Mouse (Mus musculus) cortical plate, adult 2 months (tissue): ENCODE measurements around the gene 1700037C18Rik. TPM values are rescaled to one million over a fixed set of nuclear protein-coding genes. Genes with fewer than 3 reads are reported as not detected.

Experiments
- H3K27ac ChIP-seq: fragments of 200-500 bp; 2 replicates; pipeline ENCODE4 v1.5.1; 2012; ENCODE audit warnings: low read length, control low read depth, inconsistent platforms; ENCODE audit not compliant: insufficient read depth
- H3K4me1 ChIP-seq: fragments of 200-500 bp; 2 replicates; pipeline ENCODE4 v1.6.1; 2011; ENCODE audit warnings: low read length; ENCODE audit not compliant: control insufficient read depth, insufficient read depth
- H3K4me3 ChIP-seq: fragments of 200-500 bp; 2 replicates; pipeline ENCODE4 v1.5.1; 2011; ENCODE audit warnings: mild to moderate bottlenecking, low read length, control low read depth; ENCODE audit not compliant: insufficient read depth
- CTCF ChIP-seq: fragments of 200-500 bp; IDR thresholded peaks from 2 replicates; pipeline ENCODE4 v1.5.1; 2011; ENCODE audit warnings: mild to moderate bottlenecking, control low read depth, low read length; ENCODE audit not compliant: insufficient read depth; ENCODE audit errors: extremely low read depth
- POLR2A ChIP-seq: fragments of 200-500 bp; IDR thresholded peaks from 2 replicates; pipeline ENCODE4 v1.6.1; 2011; ENCODE audit warnings: mild to moderate bottlenecking, low read length, control low read depth; ENCODE audit not compliant: insufficient read depth; ENCODE audit errors: extremely low read depth
- polyA plus RNA-seq: library from polyadenylated mRNA; depleted of rRNA; stranded (reverse); fragments of >200 nt; gene quantifications from 2 replicates; pipeline ENCODE4 v1.2.3, GENCODE M21; 2012; rRNA removed

The 1700037C18Rik gene
- 8.8 and 9.5 TPM in 2 replicates for polyA plus RNA-seq

GRCm38 (mm10) chr16:3908537-3909111 is at the start of gene 1700037C18Rik, which contains the start of gene Cluap1:
TSS of gene 1700037C18Rik (minus strand) at chr16:3908689.
TSS of gene Cluap1 (plus strand) at chr16:3908801.
- Histone ChIP-seq H3K4me3 (peak within 1 kb of the TSS; percentile 75), H3K27ac (peak within 1 kb of the TSS; percentile 53), H3K4me1 (no peaks in the 10 kb centered on the region; the same call in 1 of the 2 replicates)
- TF ChIP-seq CTCF (peak; percentile 42), POLR2A (peak; percentile 75)

GRCm38 (mm10) chr16:3956369-3956768 is 47.9 kb upstream of the 1700037C18Rik start:
- TF ChIP-seq POLR2A (no peak), CTCF (no peak)
- Histone ChIP-seq H3K27ac (no peak overlapping the region), H3K4me1 (no peaks in the 10 kb centered on the region), H3K4me3 (no peak overlapping the region)

GRCm38 (mm10) chr16:3951141-3951540 is 42.7 kb upstream of the 1700037C18Rik start:
- Histone ChIP-seq H3K4me3 (no peak overlapping the region), H3K4me1 (no peaks in the 10 kb centered on the region), H3K27ac (no peak overlapping the region)
- no peak for TF ChIP-seq CTCF
- no peak for TF ChIP-seq POLR2A

- H3K27ac ChIP-seq, result no peak overlapping the region
- no peak overlapping the region for H3K4me3 ChIP-seq
- TF ChIP-seq POLR2A (no peak), CTCF (no peak)
- no peaks in the 10 kb centered on the region for H3K4me1 ChIP-seq
These were observed 26.2 kb upstream of the 1700037C18Rik start for GRCm38 (mm10) chr16:3934701-3935100.

GRCm38 (mm10) chr16:3934091-3934490 is 25.6 kb upstream of the 1700037C18Rik start:
- no peak overlapping the region for H3K4me3 ChIP-seq
- no peak overlapping the region for H3K27ac ChIP-seq
- H3K4me1 ChIP-seq, result no peaks in the 10 kb centered on the region
- TF ChIP-seq POLR2A, result no peak
- TF ChIP-seq CTCF, result no peak

- Histone ChIP-seq H3K4me3 (no peak overlapping the region), H3K4me1 (no peaks in the 10 kb centered on the region), H3K27ac (no peak overlapping the region)
- TF ChIP-seq CTCF (no peak), POLR2A (no peak)
These were observed 25.0 kb upstream of the 1700037C18Rik start for GRCm38 (mm10) chr16:3933536-3933935.

- Histone ChIP-seq H3K4me1 (no peaks in the 10 kb centered on the region), H3K27ac (no peak overlapping the region), H3K4me3 (no peak overlapping the region)
- TF ChIP-seq CTCF (no peak), POLR2A (no peak)
These were observed 20.7 kb upstream of the 1700037C18Rik start for GRCm38 (mm10) chr16:3929151-3929550.

GRCm38 (mm10) chr16:3928582-3928981 is 20.1 kb upstream of the 1700037C18Rik start:
- no peaks in the 10 kb centered on the region for H3K4me1 ChIP-seq
- no peak overlapping the region for H3K27ac ChIP-seq
- H3K4me3 ChIP-seq, result no peak overlapping the region
- no peak for TF ChIP-seq CTCF
- no peak for TF ChIP-seq POLR2A

GRCm38 (mm10) chr16:3923966-3924365 is 15.5 kb upstream of the 1700037C18Rik start:
- no peaks in the 10 kb centered on the region for H3K4me1 ChIP-seq
- no peak for TF ChIP-seq POLR2A
- TF ChIP-seq CTCF, result no peak
- no peak overlapping the region for H3K27ac ChIP-seq
- H3K4me3 ChIP-seq, result no peak overlapping the region

- Histone ChIP-seq H3K27ac (no peak overlapping the region), H3K4me3 (no peak overlapping the region), H3K4me1 (no peaks in the 10 kb centered on the region)
- no peak for TF ChIP-seq CTCF
These were observed 15.0 kb upstream of the 1700037C18Rik start for GRCm38 (mm10) chr16:3923515-3923914.
